Mouse (Mus musculus) stomach, postnatal 0 days (tissue): ENCODE results near the gene Gm49510. TPM values are rescaled to one million over a fixed set of nuclear protein-coding genes. Genes with fewer than 3 reads are reported as not detected.

Source experiments
- ATAC-seq: fragments of 200-750 bp; cut with Nextera tagmentation; 2 replicates; pipeline ENCODE4 v1.8.0; 2017; ENCODE audit not compliant: low FRiP score, low TSS enrichment
- DNase-seq: peaks from one replicate; pipeline ENCODE4 v3.0.0-alpha.2; 2016; ENCODE audit warnings: low spot score
- H3K27ac ChIP-seq: fragments of 300-500 bp; sonication (generic); replicated peaks from 2 replicates; pipeline ENCODE4 v1.5.1; 2014; ENCODE audit warnings: mild to moderate bottlenecking, control low read depth
- H3K27me3 ChIP-seq: fragments of 300-500 bp; sonication (generic); 2 replicates; pipeline ENCODE4 v1.6.1; 2014; ENCODE audit warnings: low read length; ENCODE audit not compliant: control insufficient read depth, insufficient read depth
- H3K36me3 ChIP-seq: fragments of 300-500 bp; sonication (generic); 2 replicates; pipeline ENCODE4 v1.6.1; 2014; ENCODE audit warnings: low read length, mixed read lengths; ENCODE audit not compliant: control insufficient read depth, insufficient read depth
- H3K4me1 ChIP-seq: fragments of 300-500 bp; sonication (generic); replicated peaks from 2 replicates; pipeline ENCODE4 v1.6.1; 2014; ENCODE audit warnings: antibody characterized with exemption; ENCODE audit not compliant: control insufficient read depth, insufficient read depth
- H3K4me2 ChIP-seq: fragments of 300-500 bp; sonication (generic); replicated peaks from 2 replicates; pipeline ENCODE4 v1.6.1; 2014; ENCODE audit warnings: low read depth, mild to moderate bottlenecking, control low read depth, moderate library complexity
- H3K4me3 ChIP-seq: fragments of 300-500 bp; sonication (generic); 2 replicates; pipeline ENCODE4 v1.5.1; 2014; ENCODE audit warnings: low read depth, low read length, control low read depth
- H3K9ac ChIP-seq: fragments of 300-500 bp; sonication (generic); 2 replicates; pipeline ENCODE4 v1.6.1; 2014; ENCODE audit warnings: mild to moderate bottlenecking, low read length, control low read depth, mixed read lengths
- H3K9me3 ChIP-seq: fragments of 300-500 bp; sonication (generic); 2 replicates; pipeline ENCODE4 v1.6.1; 2016; ENCODE audit warnings: low read length; ENCODE audit not compliant: control insufficient read depth
- CTCF ChIP-seq: IDR thresholded peaks from 2 replicates; pipeline ENCODE4 v1.5.1; 2016; ENCODE audit warnings: antibody characterized with exemption, low read depth, mild to moderate bottlenecking, moderate library complexity
- EP300 ChIP-seq: optimal IDR thresholded peaks from 2 replicates; pipeline ENCODE3; 2016; ENCODE audit warnings: antibody characterized with exemption
- WGBS: fragments of 180-500 bp; shearing (Covaris S2); extraction: QIAGEN DNeasy Blood & Tissue Kit; methylation state at CpG from one replicate; pipeline ENCODE4 v1.1.7; 2014; 5-methylcytosine and 5-hydroxymethylcytosine counted together
- polyA plus RNA-seq: library from polyadenylated mRNA; unstranded; fragments of >200 nt; fragmentation: Nextera tagmentation; extraction: Ambion mirVana; gene quantifications from 2 replicates; pipeline ENCODE4 v1.2.1, GENCODE M21; 2015

The Gm49510 gene
- polyA plus RNA-seq, 1 experiment from 2014 or later: 0.27 TPM

GRCm38 (mm10) chr15:78857009-78857408, 42.5 kb upstream of the Gm49510 start:
- no peak overlapping the region for H3K9ac ChIP-seq
- no peak overlapping the region for H3K4me2 ChIP-seq
- no peaks in the 10 kb centered on the region for H3K36me3 ChIP-seq
- no peaks in the 10 kb centered on the region for H3K4me1 ChIP-seq
- no peak overlapping the region for H3K27ac ChIP-seq
- H3K27me3 ChIP-seq: no peaks in the 10 kb centered on the region
- 62% methylated on average over 7 of the region's 7 CpGs for WGBS
- ATAC-seq (no peak), DNase-seq (no peak)
- H3K4me3 ChIP-seq: no peak overlapping the region
- H3K9me3 ChIP-seq: no peaks in the 10 kb centered on the region
- no peak for TF ChIP-seq CTCF
- TF ChIP-seq EP300: no peak

- no peak for DNase-seq
- 75% methylated on average over 4 of the region's 4 CpGs for WGBS
- no peaks in the 10 kb centered on the region for H3K27me3 ChIP-seq
- H3K9ac ChIP-seq: 0 out of 2 replicates have a peak overlapping the region, but pooled peaks have one; percentile 4
- H3K36me3 ChIP-seq: no peaks in the 10 kb centered on the region
- ATAC-seq: no peak
- H3K27ac ChIP-seq: no peak overlapping the region
- H3K9me3 ChIP-seq: no peaks in the 10 kb centered on the region
- H3K4me3 ChIP-seq: no peak overlapping the region
- no peaks in the 10 kb centered on the region for H3K4me1 ChIP-seq
- no peak for TF ChIP-seq EP300
- TF ChIP-seq CTCF: no peak
- H3K4me2 ChIP-seq: no peak overlapping the region
Measured at GRCm38 (mm10) chr15:78859311-78859710, 40.2 kb upstream of the Gm49510 start.

GRCm38 (mm10) chr15:78859714-78860113, 39.8 kb upstream of the Gm49510 start:
- Histone ChIP-seq H3K4me1 (no peaks in the 10 kb centered on the region), H3K4me3 (no peak overlapping the region), H3K9me3 (no peaks in the 10 kb centered on the region), H3K27ac (no peak overlapping the region), H3K4me2 (no peak overlapping the region), H3K36me3 (no peaks in the 10 kb centered on the region), H3K9ac (no peak overlapping the region), H3K27me3 (no peaks in the 10 kb centered on the region)
- no peak for TF ChIP-seq CTCF
- TF ChIP-seq EP300: no peak
- DNase-seq: no peak
- WGBS: 62% methylated on average over 6 of the region's 6 CpGs
- no peak for ATAC-seq

GRCm38 (mm10) chr15:78862280-78862679, 37.2 kb upstream of the Gm49510 start:
- no peaks in the 10 kb centered on the region for H3K4me1 ChIP-seq
- no peaks in the 10 kb centered on the region for H3K9me3 ChIP-seq
- TF ChIP-seq EP300 (no peak), CTCF (no peak)
- H3K27ac ChIP-seq: no peak overlapping the region
- WGBS: 90% methylated on average over 5 of the region's 5 CpGs
- H3K27me3 ChIP-seq: no peaks in the 10 kb centered on the region
- H3K4me3 ChIP-seq: no peak overlapping the region
- no peak for DNase-seq
- no peaks in the 10 kb centered on the region for H3K36me3 ChIP-seq
- ATAC-seq: no peak
- H3K9ac ChIP-seq: no peak overlapping the region
- no peak overlapping the region for H3K4me2 ChIP-seq

GRCm38 (mm10) chr15:78863154-78863553, 36.3 kb upstream of the Gm49510 start:
- H3K4me2 ChIP-seq: no peak overlapping the region
- no peaks in the 10 kb centered on the region for H3K36me3 ChIP-seq
- DNase-seq: peak; percentile 37
- TF ChIP-seq EP300: no peak
- TF ChIP-seq CTCF: no peak
- H3K9ac ChIP-seq: no peak overlapping the region
- no peak overlapping the region for H3K4me3 ChIP-seq
- no peak for ATAC-seq
- H3K27ac ChIP-seq: no peak overlapping the region
- H3K27me3 ChIP-seq: no peaks in the 10 kb centered on the region
- H3K4me1 ChIP-seq: no peaks in the 10 kb centered on the region; the same call in 1 of the 2 replicates
- 68% methylated on average over 2 of the region's 2 CpGs for WGBS
- no peaks in the 10 kb centered on the region for H3K9me3 ChIP-seq

- WGBS: 73% methylated on average over 9 of the region's 13 CpGs
- TF ChIP-seq EP300 (no peak), CTCF (no peak)
- Histone ChIP-seq H3K4me2 (no peak overlapping the region), H3K9me3 (no peaks in the 10 kb centered on the region), H3K27me3 (no peaks in the 10 kb centered on the region), H3K4me1 (no peaks in the 10 kb centered on the region; the same call in 1 of the 2 replicates), H3K9ac (no peak overlapping the region), H3K36me3 (no peaks in the 10 kb centered on the region), H3K4me3 (no peak overlapping the region), H3K27ac (no peak overlapping the region)
- DNase-seq (peak; percentile 49), ATAC-seq (no peak; the same call in 1 of the 2 replicates)
Measured at GRCm38 (mm10) chr15:78863852-78864253, 35.6 kb upstream of the Gm49510 start.
